Mouse (Mus musculus) embryonic facial prominence, embryonic 14.5 days (tissue): ENCODE results near the gene 1700092M07Rik. TPM values are rescaled to one million over a fixed set of nuclear protein-coding genes. Genes with fewer than 3 reads are reported as not detected.

Experiments used
- ATAC-seq: fragments of 200-750 bp; cut with Nextera tagmentation; 2 replicates; pipeline ENCODE4 v1.8.0; 2017; ENCODE audit warnings: low read depth, moderate number of reproducible peaks, moderate TSS enrichment
- DNase-seq: peaks from one replicate; pipeline ENCODE4 v3.0.0-alpha.2; 2015; ENCODE audit warnings: low spot score
- H3K27ac ChIP-seq: fragments of 300-500 bp; sonication (generic); replicated peaks from 2 replicates; pipeline ENCODE4 v1.5.1; 2014; ENCODE audit warnings: low read depth, mild to moderate bottlenecking, low read length, moderate library complexity
- H3K27me3 ChIP-seq: fragments of 300-500 bp; sonication (generic); replicated peaks from 2 replicates; pipeline ENCODE4 v1.6.1; 2014; ENCODE audit warnings: low read length; ENCODE audit not compliant: control insufficient read depth, insufficient read depth
- H3K36me3 ChIP-seq: fragments of 300-500 bp; sonication (generic); 2 replicates; pipeline ENCODE4 v1.6.1; 2014; ENCODE audit warnings: low read length, mixed read lengths; ENCODE audit not compliant: control insufficient read depth, insufficient read depth
- H3K4me1 ChIP-seq: fragments of 300-500 bp; sonication (generic); 2 replicates; pipeline ENCODE4 v1.6.1; 2014; ENCODE audit warnings: antibody characterized with exemption, low read length; ENCODE audit not compliant: control insufficient read depth, insufficient read depth
- H3K4me2 ChIP-seq: fragments of 300-500 bp; sonication (generic); 2 replicates; pipeline ENCODE4 v1.6.1; 2014; ENCODE audit warnings: low read depth, mild to moderate bottlenecking, low read length, moderate library complexity, mixed read lengths
- H3K4me3 ChIP-seq: fragments of 300-500 bp; sonication (generic); 2 replicates; pipeline ENCODE4 v1.5.1; 2014; ENCODE audit warnings: low read depth, mild to moderate bottlenecking, low read length
- H3K9ac ChIP-seq: fragments of 300-500 bp; sonication (generic); 2 replicates; pipeline ENCODE4 v1.6.1; 2014; ENCODE audit warnings: low read depth, mild to moderate bottlenecking, low read length, moderate library complexity, mixed read lengths
- H3K9me3 ChIP-seq: fragments of 300-500 bp; sonication (generic); 2 replicates; pipeline ENCODE4 v1.6.1; 2016; ENCODE audit warnings: low read length; ENCODE audit not compliant: control insufficient read depth
- WGBS: fragments of 180-500 bp; shearing (Covaris S2); extraction: QIAGEN DNeasy Blood & Tissue Kit; methylation state at CpG from one replicate; pipeline ENCODE4 v1.1.7; 2014; 5-methylcytosine and 5-hydroxymethylcytosine counted together
- polyA plus RNA-seq: library from polyadenylated mRNA; unstranded; fragments of >200 nt; fragmentation: Nextera tagmentation; extraction: Ambion mirVana; gene quantifications from 2 replicates; pipeline ENCODE4 v1.2.1, GENCODE M21; 2014

Gene 1700092M07Rik
- polyA plus RNA-seq, 1 experiment from 2014 or later, result 0.85 TPM

- no peak for ATAC-seq
- WGBS, result 95% methylated on average over 1 of the region's 1 CpGs
- H3K4me1 ChIP-seq, result peaks cover 9% of the 10 kb centered on the region
- no peak overlapping the region for H3K4me2 ChIP-seq
- no peak overlapping the region for H3K9ac ChIP-seq
- H3K4me3 ChIP-seq, result no peak overlapping the region
- DNase-seq, result no peak
- H3K36me3 ChIP-seq, result peaks cover 82% of the 10 kb centered on the region
- H3K27me3 ChIP-seq, result no peaks in the 10 kb centered on the region
- no peaks in the 10 kb centered on the region for H3K9me3 ChIP-seq
- no peak overlapping the region for H3K27ac ChIP-seq
These were observed 4.9 kb downstream of the 1700092M07Rik start for GRCm38 (mm10) chr19:8745382-8745781.

DNA sequence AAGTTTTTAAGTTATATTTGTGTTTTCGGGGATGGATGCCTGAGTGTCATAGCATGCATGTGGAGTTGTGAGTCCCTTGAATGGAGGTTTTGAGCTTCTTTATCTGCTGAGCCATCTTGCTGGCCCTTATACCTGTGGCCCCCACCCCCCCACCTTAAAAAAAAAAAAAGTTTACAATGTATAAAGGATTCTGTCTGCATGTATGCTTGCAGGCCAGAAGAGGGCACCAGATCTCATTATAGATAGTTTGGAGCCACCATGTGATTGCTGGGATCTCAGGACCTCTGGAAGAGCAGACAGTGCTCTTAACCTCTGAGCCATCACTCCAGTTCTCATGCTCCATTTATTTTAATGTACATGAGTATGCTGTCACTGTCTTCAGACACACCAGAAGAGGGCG, 6.8 kb downstream of the 1700092M07Rik start:
- Histone ChIP-seq H3K27ac (no peak overlapping the region), H3K36me3 (peaks cover 96% of the 10 kb centered on the region), H3K4me2 (no peak overlapping the region), H3K4me3 (no peak overlapping the region), H3K27me3 (no peaks in the 10 kb centered on the region), H3K9me3 (no peaks in the 10 kb centered on the region), H3K4me1 (peaks cover 3% of the 10 kb centered on the region; the same call in 1 of the 2 replicates), H3K9ac (no peak overlapping the region)
- ATAC-seq (no peak), DNase-seq (no peak)
- WGBS, result 77% methylated on average over 2 of the region's 2 CpGs

DNA sequence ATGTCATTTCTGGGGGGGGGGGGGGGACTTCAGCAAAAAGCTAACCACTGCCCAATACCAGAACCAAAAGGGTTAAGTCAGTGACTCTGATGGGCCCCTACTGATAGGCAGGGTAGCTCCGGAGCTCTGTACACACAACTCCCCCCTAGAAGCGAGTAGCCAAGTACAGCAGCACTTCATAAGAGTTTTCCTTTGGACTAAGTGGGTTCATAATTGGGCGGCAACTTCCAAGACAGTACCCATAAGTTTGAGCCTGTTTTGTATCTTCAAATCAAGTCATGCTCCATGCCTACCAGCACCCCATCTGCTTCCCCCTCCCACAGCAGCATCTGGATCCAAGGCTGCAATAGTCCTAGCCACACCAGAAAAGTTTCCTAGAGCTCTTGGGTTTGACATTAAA, 15.1 kb downstream of the 1700092M07Rik start:
- ATAC-seq (no peak), DNase-seq (no peak)
- Histone ChIP-seq H3K9ac (no peak overlapping the region), H3K36me3 (peaks cover 51% of the 10 kb centered on the region), H3K4me3 (no peak overlapping the region), H3K4me2 (peak overlapping the region; percentile 83), H3K27ac (no peak overlapping the region), H3K9me3 (no peaks in the 10 kb centered on the region), H3K4me1 (peaks cover 11% of the 10 kb centered on the region), H3K27me3 (no peaks in the 10 kb centered on the region)
- WGBS, result 69% methylated on average over 3 of the region's 3 CpGs

DNA sequence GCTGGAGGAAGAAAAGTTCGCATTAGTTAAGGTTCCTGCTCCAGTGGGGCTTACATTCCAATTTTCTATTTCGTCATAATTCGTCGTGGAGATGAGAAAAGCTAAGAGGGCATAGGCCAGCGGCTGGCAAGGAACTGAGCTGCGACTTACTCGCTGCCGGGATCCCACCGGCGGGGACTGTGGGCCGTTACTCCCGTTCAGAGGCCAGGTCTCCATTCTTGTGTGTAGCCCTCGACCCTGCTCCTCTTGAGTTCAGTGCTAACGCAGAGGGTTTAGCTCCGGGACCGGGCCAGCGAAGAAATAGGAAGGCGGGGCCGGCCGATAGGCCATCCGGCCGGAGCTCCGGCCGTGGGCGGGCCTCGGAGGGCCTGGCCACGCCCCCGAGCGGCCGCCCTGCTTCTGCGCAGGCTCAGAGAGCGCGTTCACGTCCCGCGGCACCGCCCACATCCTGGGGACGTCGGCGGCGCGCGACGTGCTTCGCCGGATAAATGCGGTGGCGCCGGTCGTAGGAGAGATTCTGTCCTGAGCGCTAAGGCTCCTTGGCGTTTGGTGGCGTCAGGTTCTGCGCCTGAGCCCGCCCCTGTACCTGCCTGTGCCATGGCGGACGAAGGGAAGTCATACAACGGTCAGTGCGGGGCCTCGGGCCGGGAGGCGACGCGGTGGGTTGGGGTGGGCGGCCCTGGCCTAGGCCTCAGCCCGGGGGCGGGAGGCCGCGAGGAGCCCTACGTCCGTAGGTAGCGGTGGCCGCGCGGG, 16.3 kb downstream of the 1700092M07Rik start, which contains the start of gene Nxf1:
Nxf1 (plus strand) TSS at position 439 of the 753 bp plus-strand sequence.
- no peaks in the 10 kb centered on the region for H3K27me3 ChIP-seq
- H3K9me3 ChIP-seq, result no peaks in the 10 kb centered on the region
- peak within 1 kb of the TSS; percentile 93 for H3K9ac ChIP-seq
- H3K4me2 ChIP-seq, result peak within 1 kb of the TSS; percentile 83
- H3K4me1 ChIP-seq, result peaks cover 11% of the 10 kb centered on the region
- H3K4me3 ChIP-seq, result peak within 1 kb of the TSS; percentile 93
- H3K36me3 ChIP-seq, result peaks cover 40% of the 10 kb centered on the region
- peak; percentile 96 for DNase-seq
- peak within 1 kb of the TSS; percentile 89 for H3K27ac ChIP-seq
- under 1% methylated on average over 40 of the region's 75 CpGs for WGBS
- peak; percentile 93 for ATAC-seq

DNA sequence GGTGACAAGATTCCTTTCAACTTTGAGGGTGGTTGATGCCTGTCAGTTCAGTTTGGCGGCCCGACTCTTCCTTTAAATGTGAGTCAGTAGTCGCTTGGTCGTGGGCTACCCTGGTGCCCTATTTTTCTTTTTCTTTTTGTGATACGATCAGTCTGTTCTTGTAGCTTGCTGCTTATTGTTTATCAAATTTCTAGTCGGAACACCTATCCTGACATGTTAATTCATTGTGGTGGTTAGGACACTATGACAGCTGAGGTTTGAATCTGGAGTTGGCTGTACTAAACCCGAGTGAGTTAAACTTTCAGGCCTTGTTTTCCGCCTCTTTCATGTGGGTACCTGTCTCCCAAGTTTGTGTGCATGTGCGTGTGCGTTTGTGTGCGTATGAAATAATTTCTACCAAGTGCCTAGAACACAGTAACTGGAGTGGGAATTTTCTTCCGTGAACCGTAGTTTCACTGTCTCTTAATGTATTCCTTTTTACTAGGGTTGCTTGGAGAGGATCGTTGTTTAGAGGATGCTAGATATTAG, 17.0 kb downstream of the 1700092M07Rik start:
- peak overlapping the region; percentile 83 for H3K4me2 ChIP-seq
- no peak for ATAC-seq
- H3K27ac ChIP-seq, result peak overlapping the region; percentile 89
- no peaks in the 10 kb centered on the region for H3K27me3 ChIP-seq
- peak overlapping the region; percentile 93 for H3K9ac ChIP-seq
- peak overlapping the region; percentile 93 for H3K4me3 ChIP-seq
- H3K4me1 ChIP-seq, result peaks cover 11% of the 10 kb centered on the region
- H3K9me3 ChIP-seq, result no peaks in the 10 kb centered on the region
- DNase-seq, result no peak
- 3% methylated on average over 14 of the region's 14 CpGs for WGBS
- H3K36me3 ChIP-seq, result peaks cover 38% of the 10 kb centered on the region

DNA sequence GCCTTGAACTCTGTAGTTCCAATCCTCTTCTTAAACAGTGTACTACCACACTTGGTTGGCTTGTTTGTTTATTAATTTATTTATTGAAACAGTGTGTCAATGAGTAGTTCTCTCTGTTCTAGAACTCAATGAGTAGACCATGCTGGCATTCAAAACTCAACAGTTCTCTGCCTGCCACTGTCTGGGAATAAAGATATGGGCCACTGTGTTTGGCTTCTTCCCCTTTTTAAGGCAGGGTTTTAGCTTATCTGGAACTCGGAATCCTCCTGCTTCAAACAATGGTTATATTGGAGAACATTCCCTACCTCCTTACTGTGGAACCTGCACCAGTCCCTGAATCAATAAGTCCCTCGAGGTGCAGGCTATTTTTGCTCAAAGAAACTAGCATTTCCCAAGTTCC, 18.4 kb downstream of the 1700092M07Rik start:
- 86% methylated on average over 2 of the region's 2 CpGs for WGBS
- DNase-seq (no peak), ATAC-seq (no peak)
- H3K27me3 ChIP-seq, result no peaks in the 10 kb centered on the region
- H3K36me3 ChIP-seq, result peaks cover 39% of the 10 kb centered on the region
- H3K9me3 ChIP-seq, result no peaks in the 10 kb centered on the region
- H3K9ac ChIP-seq, result no peak overlapping the region
- H3K4me1 ChIP-seq, result peaks cover 11% of the 10 kb centered on the region
- H3K4me2 ChIP-seq, result peak overlapping the region; percentile 83; the same call in 1 of the 2 replicates
- 0 out of 2 replicates have a peak overlapping the region, but pooled peaks have one; percentile 1 for H3K4me3 ChIP-seq
- no peak overlapping the region for H3K27ac ChIP-seq

- H3K27ac ChIP-seq, result no peak overlapping the region
- peaks cover 40% of the 10 kb centered on the region for H3K36me3 ChIP-seq
- no peak overlapping the region for H3K9ac ChIP-seq
- ATAC-seq, result no peak
- H3K4me3 ChIP-seq, result no peak overlapping the region
- no peaks in the 10 kb centered on the region for H3K27me3 ChIP-seq
- peaks cover 13% of the 10 kb centered on the region for H3K9me3 ChIP-seq
- no peak for DNase-seq
- 87% methylated on average over 2 of the region's 2 CpGs for WGBS
- H3K4me1 ChIP-seq, result peaks cover 7% of the 10 kb centered on the region
- no peak overlapping the region for H3K4me2 ChIP-seq
These were observed 20.2 kb downstream of the 1700092M07Rik start for GRCm38 (mm10) chr19:8760757-8761156.

- H3K4me1 ChIP-seq, result no peaks in the 10 kb centered on the region
- H3K36me3 ChIP-seq, result peaks cover 63% of the 10 kb centered on the region
- peaks cover 14% of the 10 kb centered on the region for H3K9me3 ChIP-seq
- no peak overlapping the region for H3K4me2 ChIP-seq
- 94% methylated on average over 4 of the region's 4 CpGs for whole genome bisulfite sequencing
- H3K27ac ChIP-seq, result no peak overlapping the region
- H3K27me3 ChIP-seq, result no peaks in the 10 kb centered on the region
- H3K9ac ChIP-seq, result no peak overlapping the region
- no peak for ATAC-seq
- no peak overlapping the region for H3K4me3 ChIP-seq
- DNase-seq, result no peak
These were observed 22.8 kb downstream of the 1700092M07Rik start for GRCm38 (mm10) chr19:8763276-8763675.
